ENCODE assay signal across 25 mouse cellular contexts in the genomic region with DNA sequence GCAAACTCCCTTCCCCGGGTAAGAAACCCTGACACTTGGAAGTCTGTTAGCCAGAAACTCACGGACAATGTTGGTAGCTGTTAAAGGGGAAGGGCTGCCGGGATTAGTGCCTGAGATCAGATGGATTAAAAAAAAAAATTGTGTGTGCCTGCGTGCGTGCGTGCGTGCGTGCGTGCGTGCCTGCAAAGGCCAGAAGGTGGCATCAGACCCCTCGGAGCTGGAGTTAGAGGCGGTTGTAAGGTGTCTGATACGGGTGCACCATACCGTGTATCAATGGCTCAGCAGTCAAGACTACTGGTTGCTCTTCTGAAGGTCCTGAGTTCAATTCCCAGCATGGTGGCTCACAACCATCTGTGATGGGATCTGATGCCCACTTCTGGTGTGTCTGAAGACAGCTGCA.
"Had no signal": no experiment of that assay in that cellular context is flagged by ENCODE, and none has a peak within 500 bp of the region (broad histone marks: within the 10 kb centered on the region; RNA-seq: fewer than 3 reads in every experiment).

No protein-coding gene starts in this region.

- H3K4me2 ChIP-seq: heart, embryonic 11.5 days; hindbrain, embryonic 12.5 days; hindbrain, embryonic 14.5 days; intestine, embryonic 15.5 days; limb, embryonic 13.5 days; limb, embryonic 15.5 days; liver, embryonic 11.5 days; liver, embryonic 13.5 days had no signal

- ATAC-seq: hindbrain, embryonic 16.5 days; inflammation-experienced regulatory T-cells, adult 6 months; intestine, embryonic 15.5 days; intestine, postnatal 0 days had no signal

- H3K9me3 ChIP-seq: hindbrain, embryonic 10.5 days; hindbrain, embryonic 12.5 days; intestine, embryonic 15.5 days; limb, embryonic 13.5 days; limb, embryonic 15.5 days; liver, embryonic 13.5 days had no signal

- DNase-seq: gastrocnemius, postnatal 14 days; gastrocnemius, postnatal 36 days; heart, adult 11 months; heart, adult 2 months; heart, postnatal 10 days; heart, postnatal 4 days; kidney, adult 18-20 months; kidney, adult 8-10 months; kidney, postnatal 10 days; kidney, postnatal 25 days; layer of hippocampus, adult 9-11 months; layer of hippocampus, postnatal 36 days; left cerebral cortex, postnatal 4 days; liver, embryonic 13.5 days had no signal

- H3K36me3 ChIP-seq: hindbrain, embryonic 10.5 days; hindbrain, embryonic 12.5 days; intestine, embryonic 15.5 days; limb, embryonic 13.5 days; limb, embryonic 15.5 days; liver, embryonic 13.5 days had no signal

- H3K4me1 ChIP-seq: intestine, embryonic 15.5 days; limb, embryonic 15.5 days; liver, embryonic 13.5 days had no signal

- H3K27me3 ChIP-seq: hindbrain, embryonic 12.5 days; intestine, embryonic 15.5 days; limb, embryonic 13.5 days; limb, embryonic 15.5 days had no signal

- H3K9ac ChIP-seq: hindbrain, embryonic 12.5 days; hindbrain, embryonic 14.5 days; intestine, embryonic 15.5 days; limb, embryonic 13.5 days; limb, embryonic 15.5 days; liver, embryonic 13.5 days had no signal

- H3K4me3 ChIP-seq: heart, adult 2 months; hindbrain, embryonic 10.5 days; hindbrain, embryonic 12.5 days; intestine, embryonic 15.5 days; limb, embryonic 13.5 days; limb, embryonic 15.5 days; liver, embryonic 13.5 days had no signal

- H3K27ac ChIP-seq: heart, adult 2 months; hindbrain, embryonic 10.5 days; hindbrain, embryonic 12.5 days; hindbrain, embryonic 14.5 days; intestine, embryonic 15.5 days; limb, embryonic 13.5 days; limb, embryonic 15.5 days; liver, embryonic 13.5 days had no signal
